Mouse (Mus musculus) layer of hippocampus, adult 2 months (tissue): ENCODE data around the gene Mecp2. TPM values are rescaled to one million over a fixed set of nuclear protein-coding genes. Genes with fewer than 3 reads are reported as not detected.
"Not testable (repeated sequence)": the region's sequence is repeated elsewhere in the genome, so short reads cannot be mapped to it uniquely, and the experiment has no call there.

Source experiments
- DNase-seq, 2 experiments: peaks; one replicate each; pipeline ENCODE4 v3.0.0; 2022; ENCODE audit warnings: low spot score in 2 of 2
- H3K27ac ChIP-seq: fragments of 200-600 bp; 2 replicates; pipeline ENCODE4 v1.8.1; 2022
- H3K4me3 ChIP-seq: fragments of 200-600 bp; 2 replicates; pipeline ENCODE4 v1.8.1; 2022; ENCODE audit warnings: mild to moderate bottlenecking
- CTCF ChIP-seq: fragments of 200-600 bp; conservative IDR thresholded peaks from 2 replicates; pipeline ENCODE4 v1.8.1; 2022; ENCODE audit warnings: antibody characterized with exemption, mild to moderate bottlenecking, moderate library complexity
- long read RNA-seq, 2 experiments: library from polyadenylated mRNA; stranded (forward); transcript quantifications; one replicate each; pipeline ENCODE4 v2.0.0; 2021; ENCODE audit warnings: borderline mapping rate in 2 of 2
- total RNA-seq, 2 experiments: library from RNA; stranded (reverse); gene quantifications; 2 replicates each; pipeline ENCODE4 v1.2.3; 2021

Gene Mecp2
- 10 to 100 TPM; 90.6 to 94.2 TPM for total RNA-seq
- long read RNA-seq, experiment 1, partial matches to known transcripts, result 0 of 16 reads
- long read RNA-seq, experiment 1, other reads (novel, unspliced or antisense), result 16 of 16 reads
- long read RNA-seq, experiment 2, full-length matches to known transcripts, result 3 of 25 reads
- long read RNA-seq, experiment 2, partial matches to known transcripts, result 0 of 25 reads
- long read RNA-seq, experiment 2, other reads (novel, unspliced or antisense), result 22 of 25 reads

DNA sequence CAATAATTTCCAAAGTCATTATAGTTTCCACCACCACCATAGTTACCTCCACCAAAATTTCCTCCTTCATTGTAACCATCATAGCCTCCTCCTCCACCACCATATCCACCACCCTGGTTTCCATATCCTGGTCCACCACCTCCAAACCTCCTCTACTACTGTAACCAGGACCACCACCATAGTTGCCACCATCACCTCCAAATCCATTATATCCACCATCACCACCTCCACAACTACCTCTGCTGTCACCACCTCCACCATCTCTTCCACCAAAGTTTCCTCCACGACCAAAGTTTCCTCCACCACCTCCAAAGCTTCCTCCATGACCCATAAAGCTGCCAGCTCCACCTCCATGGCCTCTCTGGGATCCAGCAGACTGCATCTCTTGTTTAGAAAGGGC lies at the start of gene Mecp2:
Gene Mecp2, minus strand, starts transcription at position 101 of the 400 bp plus-strand sequence.
- not testable (repeated sequence) for H3K4me3 ChIP-seq, DNase-seq, H3K27ac ChIP-seq

DNA sequence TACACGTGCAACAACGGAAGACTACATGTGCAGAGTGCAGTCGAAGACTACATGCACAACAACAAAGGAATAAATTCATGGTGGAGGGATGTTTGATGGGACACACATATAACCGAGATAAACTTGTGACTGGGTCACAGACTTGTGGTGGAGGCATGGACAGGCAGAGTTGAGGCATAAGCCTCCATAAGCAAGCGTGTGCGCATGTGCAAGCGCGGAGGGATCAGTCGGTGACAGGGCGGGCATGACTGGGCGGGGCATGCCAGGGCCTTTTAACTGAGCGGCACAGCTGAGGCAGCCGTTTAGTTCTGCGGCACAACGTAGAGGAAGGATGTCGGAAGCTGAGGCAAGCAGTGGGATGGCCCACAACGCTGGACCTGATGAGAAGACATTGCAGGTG lies 41.8 kb upstream of the Mecp2 start, which contains the start of gene Tktl1:
Gene Tktl1, plus strand, starts transcription at position 301 of the 400 bp plus-strand sequence.
- DNase-seq, result no peak
- no peak for TF ChIP-seq CTCF
- no peak within 1 kb of the TSS for H3K27ac ChIP-seq
- H3K4me3 ChIP-seq, result no peak within 1 kb of the TSS

- no peak within 1 kb of the TSS for H3K27ac ChIP-seq
- no peak within 1 kb of the TSS for H3K4me3 ChIP-seq
- no peak for DNase-seq
- TF ChIP-seq CTCF, result no peak
Measured at GRCm38 (mm10) chrX:74167738-74168137, 32.6 kb upstream of the Mecp2 start, which contains the start of gene Tex28. Gene Tex28, minus strand, starts transcription at chrX:74167838.

DNA sequence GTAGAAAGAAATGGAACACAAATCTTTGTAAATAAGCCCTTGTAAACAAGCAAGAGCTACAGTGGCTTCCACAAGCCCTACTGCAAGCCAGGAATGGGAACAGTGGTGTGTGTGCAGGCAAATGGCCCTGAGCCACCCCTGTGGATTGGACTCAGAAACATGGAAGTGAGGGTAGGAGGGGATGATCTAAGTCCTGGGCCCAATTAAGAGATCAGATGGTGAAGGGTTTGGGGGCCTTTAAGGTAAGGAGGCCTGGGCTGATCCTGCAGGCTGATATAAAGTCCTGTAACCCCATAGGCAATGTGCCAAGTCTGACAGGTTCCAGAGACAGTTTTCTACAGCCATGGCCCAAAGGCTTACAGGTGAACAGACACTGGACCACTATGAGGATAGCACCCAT lies 8.0 kb downstream of the Mecp2 start, which contains the start of gene Opn1mw:
Gene Opn1mw, plus strand, starts transcription at position 301 of the 400 bp plus-strand sequence.
- DNase-seq, result no peak
- TF ChIP-seq CTCF, result no peak
- no peak within 1 kb of the TSS for H3K27ac ChIP-seq
- H3K4me3 ChIP-seq, result no peak within 1 kb of the TSS

DNA sequence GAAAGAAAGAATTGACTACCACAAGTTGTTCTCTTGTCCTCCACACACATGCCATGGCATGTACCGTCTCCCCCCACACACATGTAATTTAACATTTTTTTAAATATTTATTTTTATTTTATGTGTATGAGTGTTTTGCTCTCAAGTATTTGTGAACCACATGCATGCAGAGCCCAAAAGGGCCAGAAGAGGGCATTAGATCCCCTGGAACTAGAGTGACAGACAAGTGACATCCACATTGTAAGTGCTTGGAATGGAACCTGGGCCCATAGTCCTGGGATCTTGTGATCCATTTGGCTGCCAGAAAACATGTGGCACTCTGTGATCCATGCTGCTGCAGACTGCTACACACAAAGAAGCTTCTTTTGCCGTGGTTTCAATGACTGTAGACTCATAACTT lies 10.2 kb downstream of the Mecp2 start:
- no peak for DNase-seq
- H3K27ac ChIP-seq, result no peak overlapping the region
- H3K4me3 ChIP-seq, result no peak overlapping the region
- peak; percentile 44 for TF ChIP-seq CTCF

DNA sequence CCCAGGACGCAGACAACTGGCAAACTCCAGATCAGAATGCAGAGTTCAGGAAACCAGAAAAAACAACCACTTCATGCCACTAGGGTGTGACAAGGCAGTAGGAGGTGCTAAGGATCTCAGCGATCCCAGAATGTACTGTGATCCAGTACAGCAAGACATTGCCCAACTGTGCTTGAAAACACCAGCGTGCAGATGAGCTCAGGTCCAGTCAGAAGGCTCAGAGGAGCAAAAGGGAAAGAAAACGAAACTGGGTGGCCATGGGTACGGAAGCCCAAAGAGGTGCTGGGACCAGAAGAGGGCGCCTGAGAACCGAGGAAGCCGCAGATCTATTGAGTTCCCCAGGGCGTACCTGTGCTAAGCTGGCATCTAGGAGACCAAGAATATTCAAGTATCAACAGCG lies 19.7 kb downstream of the Mecp2 start:
- peak overlapping the region; percentile 61; the same call in 1 of the 2 replicates for H3K27ac ChIP-seq
- peak; percentile 30 to 42 for DNase-seq
- peak; percentile 72 for TF ChIP-seq CTCF
- peak overlapping the region; percentile 50 for H3K4me3 ChIP-seq

GRCm38 (mm10) chrX:74114036-74114435 lies 21.1 kb downstream of the Mecp2 start:
- Histone ChIP-seq H3K4me3 (no peak overlapping the region), H3K27ac (no peak overlapping the region)
- TF ChIP-seq CTCF, result no peak
- no peak for DNase-seq

DNA sequence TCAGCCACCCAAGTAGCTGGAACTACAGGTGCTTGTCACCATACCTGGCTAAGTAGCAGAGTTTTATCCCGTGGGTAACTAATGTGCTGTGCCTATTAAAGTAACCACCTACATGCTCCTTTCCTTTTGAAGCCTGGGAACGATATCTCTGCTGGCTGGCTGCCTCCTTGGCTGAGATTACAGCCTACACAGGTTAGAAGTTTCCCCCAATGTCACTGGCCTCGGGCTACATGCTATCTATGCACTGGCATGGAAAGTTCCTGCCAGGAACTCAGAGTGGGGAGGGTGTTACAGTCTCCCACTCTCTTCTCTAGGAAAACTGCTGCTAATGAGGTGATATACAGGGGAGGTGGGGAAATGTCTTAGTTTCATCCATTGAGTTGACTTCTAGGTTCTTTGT lies 26.4 kb downstream of the Mecp2 start:
- no peak for TF ChIP-seq CTCF
- Histone ChIP-seq H3K4me3 (no peak overlapping the region), H3K27ac (no peak overlapping the region)
- no peak for DNase-seq

GRCm38 (mm10) chrX:74105916-74106315 lies 29.2 kb downstream of the Mecp2 start:
- no peak for DNase-seq
- no peak overlapping the region for H3K27ac ChIP-seq
- no peak for TF ChIP-seq CTCF
- no peak overlapping the region for H3K4me3 ChIP-seq

DNA sequence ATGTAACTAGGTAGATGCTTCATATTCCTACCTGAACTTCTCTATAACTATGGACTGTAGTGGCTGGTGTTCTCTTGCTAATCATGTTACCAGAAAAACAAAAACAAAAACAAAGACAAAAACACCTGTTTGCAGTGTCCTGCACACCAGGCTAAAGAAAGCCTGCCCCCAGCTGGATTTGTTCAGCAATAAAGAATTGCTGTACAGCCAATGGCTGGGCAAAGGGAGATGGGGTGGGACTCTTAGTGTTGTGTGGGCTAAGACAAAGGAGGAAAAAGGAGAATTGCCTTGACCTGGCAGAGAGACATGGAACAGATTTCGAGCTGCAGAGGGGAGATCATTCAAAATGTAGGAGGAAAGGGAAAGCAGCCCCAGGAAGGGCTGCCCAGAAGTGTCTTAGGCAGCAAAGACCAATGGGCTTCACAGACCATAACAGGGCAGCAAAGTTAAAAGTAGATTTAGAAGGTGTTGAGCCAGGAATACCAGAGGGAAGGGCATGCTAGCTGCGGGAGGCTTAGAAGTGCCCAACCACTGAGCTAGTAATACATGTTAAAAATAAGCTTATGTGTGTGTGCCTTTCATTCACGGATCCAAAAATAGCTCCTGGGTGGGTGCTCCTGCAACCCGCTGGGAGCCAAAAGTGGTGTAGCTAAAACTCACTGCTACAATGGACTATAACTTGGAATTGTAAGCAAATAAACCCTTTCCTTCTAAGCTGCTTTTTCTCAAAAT lies 31.5 kb downstream of the Mecp2 start:
- TF ChIP-seq CTCF, result peak; percentile 27
- DNase-seq, result no peak
- Histone ChIP-seq H3K27ac (no peak overlapping the region), H3K4me3 (no peak overlapping the region)

DNA sequence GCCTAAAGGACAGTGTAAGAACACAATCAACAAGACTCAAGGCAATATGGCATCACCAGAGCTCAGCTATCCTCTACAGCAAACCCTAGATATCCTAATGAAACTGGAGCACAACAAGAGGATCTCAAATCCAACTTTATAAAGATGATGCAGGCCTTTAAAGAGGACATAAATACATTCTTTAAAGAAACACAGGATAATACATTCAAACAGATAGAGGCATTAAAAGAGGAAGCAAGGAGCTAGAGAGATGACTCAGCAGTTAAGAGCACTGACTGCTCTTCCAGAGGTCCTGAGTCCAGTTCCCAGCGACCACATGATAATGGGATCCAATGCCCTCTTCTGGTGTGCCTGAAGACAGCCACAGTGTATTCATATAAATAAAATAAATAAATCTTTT lies 40.0 kb downstream of the Mecp2 start:
- TF ChIP-seq CTCF, result no peak
- no peak overlapping the region for H3K4me3 ChIP-seq
- H3K27ac ChIP-seq, result no peak overlapping the region
- DNase-seq, result no peak

DNA sequence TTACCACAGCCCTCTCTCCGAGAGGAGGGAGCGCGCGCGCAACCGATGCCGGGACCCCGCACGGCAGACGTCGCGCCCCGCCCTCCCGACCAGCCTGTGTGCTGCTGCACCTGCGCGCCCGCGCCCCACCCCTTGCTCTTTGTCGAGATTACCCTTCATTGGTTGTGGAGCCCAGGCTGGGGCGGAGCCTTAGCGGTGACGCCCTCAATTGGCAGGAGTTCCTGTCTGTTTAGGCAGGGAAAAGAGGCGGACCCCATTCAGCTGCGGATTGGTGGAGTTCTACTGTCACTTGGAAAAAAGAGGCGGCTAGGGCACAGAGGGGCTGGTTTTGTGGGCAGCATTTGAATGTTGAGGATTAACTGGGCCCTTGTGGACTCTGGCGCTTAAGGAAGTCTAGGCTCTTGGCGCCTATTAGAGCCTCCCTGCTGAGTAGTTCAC lies 49.5 kb downstream of the Mecp2 start:
- Histone ChIP-seq H3K27ac (peak overlapping the region; percentile 98), H3K4me3 (peak overlapping the region; percentile 69)
- DNase-seq, result peak; percentile 94 to 98
- TF ChIP-seq CTCF, result no peak

DNA sequence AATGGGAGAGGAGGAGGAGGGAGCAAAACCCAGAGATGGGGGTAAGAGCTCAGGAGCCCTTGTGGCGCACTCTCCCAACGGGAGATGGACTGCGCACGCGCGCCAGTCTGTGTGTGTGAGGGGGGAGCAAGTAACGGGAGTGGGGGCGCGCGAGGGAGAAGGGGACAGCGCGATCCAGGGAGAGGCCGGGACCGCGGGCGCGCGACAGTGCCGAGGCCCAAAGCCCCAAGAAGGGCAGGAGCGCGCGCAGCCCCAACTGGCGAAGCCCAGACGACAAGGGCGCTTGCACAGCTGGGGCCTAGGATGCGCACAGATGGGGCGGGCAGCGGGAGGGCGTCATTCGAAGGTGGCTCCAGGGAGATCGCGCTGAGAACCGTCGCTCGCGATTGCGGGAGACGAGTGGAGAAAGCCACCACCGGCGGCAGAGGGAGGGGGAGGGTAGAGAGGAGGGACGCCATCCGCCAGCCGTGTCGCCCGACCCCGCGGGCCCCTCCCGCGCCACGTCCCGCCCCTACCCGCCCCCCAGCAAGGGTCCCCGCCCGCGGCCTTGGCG lies 50.1 kb downstream of the Mecp2 start:
- no peak for TF ChIP-seq CTCF
- peak; percentile 78 for DNase-seq
- peak overlapping the region; percentile 69 for H3K4me3 ChIP-seq
- H3K27ac ChIP-seq, result peak overlapping the region; percentile 98
